Mouse (Mus musculus): ENCODE measurements around the gene Akap7. TPM values are rescaled to one million over a fixed set of nuclear protein-coding genes. Genes with fewer than 3 reads are reported as not detected.

Gene Akap7
- polyA plus RNA-seq, 1 experiment = 10.6 TPM

- no peak overlapping the region for H3K4me3 ChIP-seq (replicated peaks)
- 0 out of 2 replicates have a peak, but pooled peaks cover 5% of the 10 kb centered on the region for H3K9me3 ChIP-seq
- no peak for TF ChIP-seq GATA1 (IDR thresholded peaks at IDR 0.05; ENCODE audit: borderline replicate concordance, low read length)
- no peak for TF ChIP-seq FLI1 (IDR thresholded peaks at IDR 0.05; ENCODE audit: low read length)
- H3K36me3 ChIP-seq (replicated peaks; ENCODE audit: low read length) = peaks cover 27% of the 10 kb centered on the region
- no peaks in the 10 kb centered on the region for H3K27me3 ChIP-seq (replicated peaks)
- H3K4me1 ChIP-seq = peaks cover 5% of the 10 kb centered on the region
Measured at GRCm38 (mm10) chr10:25271207-25271606, 36.5 kb downstream of the Akap7 start.

- Histone ChIP-seq H3K36me3 (replicated peaks; ENCODE audit: low read length) (peaks cover 35% of the 10 kb centered on the region), H3K27me3 (replicated peaks) (no peaks in the 10 kb centered on the region), H3K4me1 (peaks cover 5% of the 10 kb centered on the region), H3K9me3 (0 out of 2 replicates have a peak, but pooled peaks cover 5% of the 10 kb centered on the region), H3K4me3 (replicated peaks) (peak overlapping the region; percentile 46)
- TF ChIP-seq FLI1 (IDR thresholded peaks at IDR 0.05; ENCODE audit: low read length) (no peak), GATA1 (IDR thresholded peaks at IDR 0.05; ENCODE audit: borderline replicate concordance, low read length) (no peak)
Measured at GRCm38 (mm10) chr10:25268476-25269351, 39.0 kb downstream of the Akap7 start.

- no peak overlapping the region for H3K4me3 ChIP-seq (replicated peaks)
- H3K9me3 ChIP-seq = peaks cover 6% of the 10 kb centered on the region; the same call in 1 of the 2 replicates
- no peak for TF ChIP-seq FLI1 (IDR thresholded peaks at IDR 0.05; ENCODE audit: low read length)
- no peak for TF ChIP-seq GATA1 (IDR thresholded peaks at IDR 0.05; ENCODE audit: borderline replicate concordance, low read length)
- no peaks in the 10 kb centered on the region for H3K4me1 ChIP-seq
- peaks cover 8% of the 10 kb centered on the region for H3K36me3 ChIP-seq (replicated peaks; ENCODE audit: low read length)
- no peaks in the 10 kb centered on the region for H3K27me3 ChIP-seq (replicated peaks)
Measured at GRCm38 (mm10) chr10:25261176-25261575, 46.5 kb downstream of the Akap7 start.

- Histone ChIP-seq H3K4me1 (no peaks in the 10 kb centered on the region), H3K4me3 (replicated peaks) (no peak overlapping the region), H3K36me3 (replicated peaks; ENCODE audit: low read length) (peaks cover 6% of the 10 kb centered on the region), H3K27me3 (replicated peaks) (no peaks in the 10 kb centered on the region), H3K9me3 (peaks cover 9% of the 10 kb centered on the region; the same call in 1 of the 2 replicates)
- TF ChIP-seq FLI1 (IDR thresholded peaks at IDR 0.05; ENCODE audit: low read length) (no peak), GATA1 (IDR thresholded peaks at IDR 0.05; ENCODE audit: borderline replicate concordance, low read length) (no peak)
Measured at GRCm38 (mm10) chr10:25260724-25261123, 46.9 kb downstream of the Akap7 start.

GRCm38 (mm10) chr10:25258171-25258570, 49.5 kb downstream of the Akap7 start:
- TF ChIP-seq FLI1 (IDR thresholded peaks at IDR 0.05; ENCODE audit: low read length) (no peak), GATA1 (IDR thresholded peaks at IDR 0.05; ENCODE audit: borderline replicate concordance, low read length) (no peak)
- no peak overlapping the region for H3K4me3 ChIP-seq (replicated peaks)
- peaks cover 15% of the 10 kb centered on the region for H3K4me1 ChIP-seq
- peaks cover 9% of the 10 kb centered on the region; the same call in 1 of the 2 replicates for H3K9me3 ChIP-seq
- no peaks in the 10 kb centered on the region for H3K27me3 ChIP-seq (replicated peaks)
- no peaks in the 10 kb centered on the region for H3K36me3 ChIP-seq (replicated peaks; ENCODE audit: low read length)

GRCm38 (mm10) chr10:25257466-25257865, 50.2 kb downstream of the Akap7 start:
- Histone ChIP-seq H3K36me3 (replicated peaks; ENCODE audit: low read length) (peaks cover 4% of the 10 kb centered on the region), H3K27me3 (replicated peaks) (no peaks in the 10 kb centered on the region), H3K4me3 (replicated peaks) (no peak overlapping the region), H3K9me3 (peaks cover 9% of the 10 kb centered on the region; the same call in 1 of the 2 replicates), H3K4me1 (peaks cover 22% of the 10 kb centered on the region)
- TF ChIP-seq GATA1 (IDR thresholded peaks at IDR 0.05; ENCODE audit: borderline replicate concordance, low read length) = no peak
- no peak for TF ChIP-seq FLI1 (IDR thresholded peaks at IDR 0.05; ENCODE audit: low read length)

- H3K36me3 ChIP-seq (replicated peaks; ENCODE audit: low read length) = peaks cover 12% of the 10 kb centered on the region
- TF ChIP-seq FLI1 (IDR thresholded peaks at IDR 0.05; ENCODE audit: low read length) (no peak), GATA1 (IDR thresholded peaks at IDR 0.05; ENCODE audit: borderline replicate concordance, low read length) (no peak)
- H3K9me3 ChIP-seq = peaks cover 9% of the 10 kb centered on the region; the same call in 1 of the 2 replicates
- peaks cover 24% of the 10 kb centered on the region for H3K4me1 ChIP-seq
- no peak overlapping the region for H3K4me3 ChIP-seq (replicated peaks)
- H3K27me3 ChIP-seq (replicated peaks) = no peaks in the 10 kb centered on the region
Measured at GRCm38 (mm10) chr10:25253474-25253873, 54.2 kb downstream of the Akap7 start.

- no peak for TF ChIP-seq GATA1 (IDR thresholded peaks at IDR 0.05; ENCODE audit: borderline replicate concordance, low read length)
- no peak for TF ChIP-seq FLI1 (IDR thresholded peaks at IDR 0.05; ENCODE audit: low read length)
- peaks cover 12% of the 10 kb centered on the region for H3K36me3 ChIP-seq (replicated peaks; ENCODE audit: low read length)
- peaks cover 9% of the 10 kb centered on the region; the same call in 1 of the 2 replicates for H3K9me3 ChIP-seq
- H3K27me3 ChIP-seq (replicated peaks) = no peaks in the 10 kb centered on the region
- peaks cover 24% of the 10 kb centered on the region for H3K4me1 ChIP-seq
- H3K4me3 ChIP-seq (replicated peaks) = no peak overlapping the region
Measured at GRCm38 (mm10) chr10:25253006-25253405, 54.7 kb downstream of the Akap7 start.

GRCm38 (mm10) chr10:25250108-25250507, 57.6 kb downstream of the Akap7 start:
- peaks cover 23% of the 10 kb centered on the region for H3K4me1 ChIP-seq
- no peaks in the 10 kb centered on the region for H3K27me3 ChIP-seq (replicated peaks)
- H3K4me3 ChIP-seq (replicated peaks) = no peak overlapping the region
- H3K9me3 ChIP-seq = no peaks in the 10 kb centered on the region
- TF ChIP-seq FLI1 (IDR thresholded peaks at IDR 0.05; ENCODE audit: low read length) (no peak), GATA1 (IDR thresholded peaks at IDR 0.05; ENCODE audit: borderline replicate concordance, low read length) (no peak)
- H3K36me3 ChIP-seq (replicated peaks; ENCODE audit: low read length) = peaks cover 12% of the 10 kb centered on the region

GRCm38 (mm10) chr10:25246173-25246572, 61.5 kb downstream of the Akap7 start:
- no peaks in the 10 kb centered on the region for H3K36me3 ChIP-seq (replicated peaks; ENCODE audit: low read length)
- TF ChIP-seq FLI1 (IDR thresholded peaks at IDR 0.05; ENCODE audit: low read length) (no peak), GATA1 (IDR thresholded peaks at IDR 0.05; ENCODE audit: borderline replicate concordance, low read length) (no peak)
- no peaks in the 10 kb centered on the region for H3K9me3 ChIP-seq

More at GRCm38 (mm10) chr10:25246173-25246572, 61.5 kb downstream of the Akap7 start:
- H3K4me1 ChIP-seq = no peaks in the 10 kb centered on the region
- H3K4me3 ChIP-seq (replicated peaks) = no peak overlapping the region
- no peaks in the 10 kb centered on the region for H3K27me3 ChIP-seq (replicated peaks)
